Mouse (Mus musculus) CH12.LX (cell line): ENCODE data around the gene Pla2g1b. TPM values are rescaled to one million over a fixed set of nuclear protein-coding genes. Genes with fewer than 3 reads are reported as not detected.

Source experiments
- DNase-seq: peaks from one replicate; pipeline ENCODE4 v3.0.0-alpha.2; 2013; ENCODE audit errors: extremely low read depth
- H3K27ac ChIP-seq: 2 replicates; pipeline ENCODE4 v1.5.1; 2012; ENCODE audit warnings: low read depth, mild to moderate bottlenecking, control low read depth, moderate library complexity; ENCODE audit not compliant: insufficient read depth
- H3K27me3 ChIP-seq: replicated peaks from 2 replicates; pipeline ENCODE3; 2012; ENCODE audit warnings: inconsistent platforms
- H3K36me3 ChIP-seq, 2 experiments: replicated peaks in 1 of 2; 2 replicates each; pipeline versions ENCODE3 to v1.6.1; 2012; ENCODE audit warnings: inconsistent platforms in 1 of 2, low read length in 1 of 2, mild to moderate bottlenecking in 1 of 2, mixed read lengths in 1 of 2, moderate library complexity in 1 of 2; ENCODE audit not compliant: control insufficient read depth in 1 of 2, insufficient read depth in 1 of 2
- H3K4me1 ChIP-seq, 2 experiments: 2 replicates each; pipeline ENCODE4 v1.6.1; 2012; ENCODE audit warnings: inconsistent platforms in 1 of 2, moderate library complexity in 1 of 2; ENCODE audit not compliant: insufficient read depth in 2 of 2, control insufficient read depth in 1 of 2
- H3K4me2 ChIP-seq: 2 replicates; pipeline ENCODE4 v1.6.1; 2012; ENCODE audit warnings: low read depth, mild to moderate bottlenecking, control low read depth; ENCODE audit not compliant: poor library complexity, insufficient read depth, severe bottlenecking
- H3K4me3 ChIP-seq, 3 experiments: fragments of 150-350 bp in 1 of 3; sonication (generic) in 1 of 3; replicated peaks in 1 of 3; 2 replicates each; pipeline versions ENCODE3 to v1.5.1; 2011 to 2012; ENCODE audit warnings: low read depth in 2 of 3, low read length in 2 of 3, mild to moderate bottlenecking in 2 of 3, moderate library complexity in 2 of 3, control low read depth in 1 of 3, improper control_type of control experiment in 1 of 3, inconsistent platforms in 1 of 3, mixed read lengths in 1 of 3; ENCODE audit not compliant: poor library complexity in 1 of 3
- H3K79me2 ChIP-seq: replicated peaks from 2 replicates; pipeline ENCODE4 v1.6.1; 2012; ENCODE audit warnings: mild to moderate bottlenecking, moderate library complexity; ENCODE audit not compliant: control insufficient read depth, poor library complexity, insufficient read depth, severe bottlenecking; ENCODE audit errors: extremely low read depth
- H3K9ac ChIP-seq: 2 replicates; pipeline ENCODE4 v1.6.1; 2012; ENCODE audit warnings: low read depth, mild to moderate bottlenecking, control low read depth, moderate library complexity; ENCODE audit not compliant: insufficient read depth
- H3K9me3 ChIP-seq: replicated peaks from 2 replicates; pipeline ENCODE3; 2012; ENCODE audit warnings: low read length, inconsistent platforms, mixed read lengths
- CHD1 ChIP-seq: IDR thresholded peaks from 2 replicates; pipeline ENCODE4 v1.6.1; 2012; ENCODE audit warnings: low read depth, low read length, improper control_type of control experiment, inconsistent platforms
- CHD2 ChIP-seq: IDR thresholded peaks from 2 replicates; pipeline ENCODE4 v1.6.1; 2011; ENCODE audit warnings: low read length, improper control_type of control experiment
- CTCF ChIP-seq, 2 experiments: IDR thresholded peaks in 1 of 2; conservative IDR thresholded peaks in 1 of 2; 2 replicates each; pipeline ENCODE4 v1.5.1; 2011 to 2012; ENCODE audit warnings: low read depth in 2 of 2, low read length in 2 of 2, improper control_type of control experiment in 1 of 2, inconsistent platforms in 1 of 2, mild to moderate bottlenecking in 1 of 2, moderate library complexity in 1 of 2
- E2F4 ChIP-seq: IDR thresholded peaks from 2 replicates; pipeline ENCODE4 v1.6.1; 2011; ENCODE audit warnings: low read depth, low read length, improper control_type of control experiment; ENCODE audit not compliant: insufficient replicate concordance
- EP300 ChIP-seq: IDR thresholded peaks from 2 replicates; pipeline ENCODE4 v1.6.1; 2011; ENCODE audit warnings: low read length, improper control_type of control experiment
- ETS1 ChIP-seq: conservative IDR thresholded peaks from 2 replicates; pipeline ENCODE4 v1.6.1; 2012; ENCODE audit warnings: low read depth, mild to moderate bottlenecking, inconsistent platforms, low read length, improper control_type of control experiment, moderate library complexity
- IRF4 ChIP-seq: IDR thresholded peaks from 2 replicates; pipeline ENCODE4 v1.6.1; 2014; ENCODE audit warnings: low read depth, mild to moderate bottlenecking, inconsistent platforms, low read length, improper control_type of control experiment
- JUND ChIP-seq: conservative IDR thresholded peaks from 2 replicates; pipeline ENCODE4 v1.6.1; 2011; ENCODE audit warnings: low read depth, low read length, improper control_type of control experiment
- KAT2A ChIP-seq: IDR thresholded peaks from 2 replicates; pipeline ENCODE4 v1.6.1; 2012; ENCODE audit warnings: low read length, improper control_type of control experiment, inconsistent platforms; ENCODE audit not compliant: insufficient replicate concordance
- MAFK ChIP-seq: IDR thresholded peaks from 2 replicates; pipeline ENCODE4 v1.6.1; 2011; ENCODE audit warnings: low read length, improper control_type of control experiment; ENCODE audit not compliant: insufficient replicate concordance
- MAX ChIP-seq: IDR thresholded peaks from 2 replicates; pipeline ENCODE4 v1.6.1; 2011; ENCODE audit warnings: low read length, improper control_type of control experiment
- MAZ ChIP-seq: IDR thresholded peaks from 2 replicates; pipeline ENCODE4 v1.6.1; 2012; ENCODE audit warnings: low read depth, mild to moderate bottlenecking, inconsistent platforms, low read length, improper control_type of control experiment, moderate library complexity
- MYC ChIP-seq: IDR thresholded peaks from 2 replicates; pipeline ENCODE4 v1.6.1; 2011; ENCODE audit warnings: low read depth, mild to moderate bottlenecking, improper control_type of control experiment, low read length
- NELFE ChIP-seq: IDR thresholded peaks from 2 replicates; pipeline ENCODE4 v1.6.1; 2011; ENCODE audit warnings: low read depth, low read length, improper control_type of control experiment
- NRF1 ChIP-seq: IDR thresholded peaks from 2 replicates; pipeline ENCODE4 v1.6.1; 2014; ENCODE audit warnings: low read depth, mild to moderate bottlenecking, inconsistent platforms, low read length, improper control_type of control experiment, moderate library complexity
- PAX5 ChIP-seq: IDR thresholded peaks from 2 replicates; pipeline ENCODE4 v1.6.1; 2012; ENCODE audit warnings: low read length, inconsistent platforms, mixed read lengths
- POLR2A ChIP-seq: IDR thresholded peaks from 2 replicates; pipeline ENCODE4 v1.6.1; 2011; ENCODE audit warnings: low read depth, mild to moderate bottlenecking, improper control_type of control experiment, low read length
- POLR2AphosphoS2 ChIP-seq: IDR thresholded peaks from 2 replicates; pipeline ENCODE4 v1.6.1; 2011; ENCODE audit warnings: low read depth, low read length, improper control_type of control experiment
- RCOR1 ChIP-seq: conservative IDR thresholded peaks from 2 replicates; pipeline ENCODE4 v1.6.1; 2012; ENCODE audit warnings: low read depth, mild to moderate bottlenecking, inconsistent platforms, low read length, improper control_type of control experiment
- SMC3 ChIP-seq: IDR thresholded peaks from 2 replicates; pipeline ENCODE4 v1.6.1; 2011; ENCODE audit warnings: low read depth, low read length, improper control_type of control experiment
- TBP ChIP-seq: conservative IDR thresholded peaks from 2 replicates; pipeline ENCODE4 v1.6.1; 2011; ENCODE audit warnings: low read depth, low read length, improper control_type of control experiment
- TCF12 ChIP-seq: IDR thresholded peaks from 2 replicates; pipeline ENCODE4 v1.6.1; 2014; ENCODE audit warnings: low read depth, mild to moderate bottlenecking, inconsistent platforms, low read length, improper control_type of control experiment
- USF2 ChIP-seq: conservative IDR thresholded peaks from 2 replicates; pipeline ENCODE4 v1.6.1; 2011; ENCODE audit warnings: low read depth, low read length, improper control_type of control experiment
- dilution Hi-C: fragments of 300-500 bp; cut with MboI; formaldehyde crosslinking; loops from 2 replicates; pipeline ENCODE4 v1.14.3; 2020; ENCODE audit warnings: low sequenced_read_pairs; ENCODE audit not compliant: extremely low pct_unique_long_range_greater_than_20kb, extremely low pct_ligation_motif_present
- in situ Hi-C: fragments of 300-500 bp; cut with MboI; formaldehyde crosslinking; loops from 3 replicates; pipeline ENCODE4 v1.14.3; 2019; ENCODE audit warnings: low sequenced_read_pairs, low pct_ligation_motif_present, low pct_unique_long_range_greater_than_20kb, mixed read lengths
- polyA plus RNA-seq: library from polyadenylated mRNA; unstranded; fragments of >175 nt; gene quantifications from 2 replicates; pipeline ENCODE4 v1.2.1, GENCODE M21; 2012; ENCODE audit warnings: low read depth; ENCODE audit not compliant: insufficient read length
- total RNA-seq, 2 experiments: library from RNA; depleted of rRNA; stranded (reverse); fragments of 300-350 nt in 1 of 2; fragments of >200 nt in 1 of 2; gene quantifications; 2 replicates each; pipeline ENCODE4 v1.2.3; 2012 to 2014

The Pla2g1b gene
- total and polyA plus RNA-seq, 3 experiments, result not detected

GRCm38 (mm10) chr5:115483947-115484920, 18.2 kb downstream of the Pla2g1b start, which contains the start of gene Sirt4 (continued):
- TF ChIP-seq E2F4 (peak; percentile 31; the same call in 1 of the 2 replicates), MAX (no peak), POLR2AphosphoS2 (peak; percentile 84; the same call in 1 of the 2 replicates), NELFE (peak; percentile 64), JUND (no peak), CTCF (conservative IDR thresholded peaks at IDR 0.05 in 1 of 2, IDR thresholded peaks at IDR 0.05 in 1 of 2; ENCODE audit: low read depth in 2 of 2, low read length in 2 of 2) (no peak), IRF4 (peak; percentile 78), POLR2A (peak; percentile 78), EP300 (no peak), SMC3 (no peak), USF2 (no peak), MAZ (no peak), KAT2A (peak; percentile 98), NRF1 (no peak), MAFK (no peak), PAX5 (no peak), RCOR1 (no peak)

- TF ChIP-seq TBP (no peak), MYC (no peak), TCF12 (no peak), CTCF (conservative IDR thresholded peaks at IDR 0.05 in 1 of 2, IDR thresholded peaks at IDR 0.05 in 1 of 2; ENCODE audit: low read depth in 2 of 2, low read length in 2 of 2) (no peak), ETS1 (no peak), CHD1 (no peak), CHD2 (no peak)
- TF ChIP-seq, all 38 proteins: peak for 0
- Histone ChIP-seq H3K9me3 (no peaks in the 10 kb centered on the region), H3K4me3 (peak overlapping the region in 2 of 3 experiments; percentile 71 to 82), H3K4me2 (peak overlapping the region; percentile 87), H3K4me1 (peaks cover 0 to 28% of the 10 kb centered on the region in 2 experiments; a peak in 2 of 4 replicates), H3K36me3 (peaks cover 12 to 25% of the 10 kb centered on the region in 2 experiments), H3K9ac (peak overlapping the region; percentile 98), H3K27me3 (no peaks in the 10 kb centered on the region), H3K27ac (no peak overlapping the region), H3K79me2 (no peaks in the 10 kb centered on the region)
- DNase-seq, result no peak
- dilution Hi-C loops, result no loop called here
- in situ Hi-C loops, result no loop called here
Measured at GRCm38 (mm10) chr5:115484996-115485395, 18.9 kb downstream of the Pla2g1b start.
